19 mouse cellular contexts compared by ENCODE assay signal in genomic region chr10:83234391-83234790, GRCm38 (mm10).
DNase-seq lines count a peak whose midpoint lies in the region; ATAC-seq lines count a peak whose summit lies in the region.
"Had no signal": no experiment of that assay in that cellular context is flagged by ENCODE, and none has a peak within 500 bp of the region (broad histone marks: within the 10 kb centered on the region; RNA-seq: fewer than 3 reads in every experiment).

No protein-coding gene starts in this region.

- DNase-seq in adrenal gland, postnatal 14 days: peak; percentile 16
- DNase-seq in adrenal gland, postnatal 36 days: no peak
- DNase-seq in heart, postnatal 10 days: peak; percentile 25 to 26
- DNase-seq in heart, adult 18-20 months: no peak
- DNase-seq in left cerebral cortex, postnatal 4 days: peak; percentile 23
- DNase-seq in left cerebral cortex, postnatal 14 days (ENCODE audit: low spot score in 2 of 2): no peak
- DNase-seq in NIH3T3 (ENCODE audit: low read depth): peak; percentile 52
- DNase-seq: gastrocnemius, postnatal 10 days; heart, postnatal 36 days; kidney, adult 8-10 months; layer of hippocampus, adult 9-11 months had no signal

- no peaks in the 10 kb centered on the region for H3K36me3 ChIP-seq in intestine, embryonic 15.5 days
- H3K36me3 ChIP-seq: embryonic facial prominence, embryonic 10.5 days; heart, embryonic 13.5 days; limb, embryonic 15.5 days had no signal

- H3K4me3 ChIP-seq in intestine, embryonic 15.5 days (replicated peaks): no peak overlapping the region
- H3K4me3 ChIP-seq: embryonic facial prominence, embryonic 10.5 days; heart, embryonic 13.5 days; limb, embryonic 15.5 days had no signal

- no peak for ATAC-seq in intestine, embryonic 15.5 days
- ATAC-seq: forebrain, embryonic 16.5 days; inflammation-experienced regulatory T-cells, adult 6 months had no signal

- H3K4me1 ChIP-seq in intestine, embryonic 15.5 days (replicated peaks): no peaks in the 10 kb centered on the region
- H3K4me1 ChIP-seq: limb, embryonic 15.5 days had no signal

- 62% methylated on average over 4 of the region's 4 CpGs for WGBS in intestine, embryonic 15.5 days

- no peaks in the 10 kb centered on the region for H3K27me3 ChIP-seq in intestine, embryonic 15.5 days (replicated peaks)
- H3K27me3 ChIP-seq: heart, embryonic 13.5 days; limb, embryonic 15.5 days had no signal

- intact Hi-C loops in heart, postnatal 10 days (cut with DNase I): no loop called here
- intact Hi-C loops in left cerebral cortex, postnatal 4 days (cut with DNase I): no loop called here
- intact Hi-C loops in left cerebral cortex, postnatal 14 days (cut with DNase I): no loop called here

- no peak overlapping the region for H3K9ac ChIP-seq in intestine, embryonic 15.5 days
- H3K9ac ChIP-seq: heart, embryonic 13.5 days; hindbrain, embryonic 14.5 days; limb, embryonic 15.5 days; liver, embryonic 14.5 days had no signal

- no peaks in the 10 kb centered on the region for H3K9me3 ChIP-seq in intestine, embryonic 15.5 days
- H3K9me3 ChIP-seq: embryonic facial prominence, embryonic 10.5 days; heart, embryonic 13.5 days; limb, embryonic 15.5 days had no signal

- no peak overlapping the region for H3K27ac ChIP-seq in intestine, embryonic 15.5 days
- H3K27ac ChIP-seq: embryonic facial prominence, embryonic 10.5 days; heart, embryonic 13.5 days; hindbrain, embryonic 14.5 days; limb, embryonic 15.5 days; liver, embryonic 14.5 days had no signal

- no peak overlapping the region for H3K4me2 ChIP-seq in intestine, embryonic 15.5 days (replicated peaks)
- H3K4me2 ChIP-seq: heart, embryonic 13.5 days; hindbrain, embryonic 14.5 days; limb, embryonic 15.5 days had no signal

Comparison
In these comparisons a context has a peak if more than half of its experiments do, and no peak if none do; other contexts are left out.
1. DNase-seq: peak in adrenal gland, postnatal 14 days (single experiment), heart, postnatal 10 days (2 of 2), left cerebral cortex, postnatal 4 days (single experiment) and NIH3T3 (single experiment); none in adrenal gland, postnatal 36 days (0 of 2), heart, adult 18-20 months (0 of 2) and left cerebral cortex, postnatal 14 days (0 of 2).